Mouse (Mus musculus): ENCODE results near the gene Wwox. TPM values are rescaled to one million over a fixed set of nuclear protein-coding genes. Genes with fewer than 3 reads are reported as not detected.

Wwox gene
- polyA plus RNA-seq, 1 experiment from 2014 or later = 13.8 TPM

- Histone ChIP-seq H3K4me2 (ENCODE audit: low read depth, low read length) (no peak overlapping the region), H3K36me3 (ENCODE audit: control insufficient read depth, insufficient read depth, low read length) (no peaks in the 10 kb centered on the region), H3K4me3 (ENCODE audit: low read depth, low read length) (no peak overlapping the region), H3K4me1 (ENCODE audit: control insufficient read depth, insufficient read depth, low read length) (no peaks in the 10 kb centered on the region), H3K27me3 (ENCODE audit: control insufficient read depth, insufficient read depth, low read length) (no peaks in the 10 kb centered on the region), H3K9me3 (ENCODE audit: control insufficient read depth, low read length) (no peaks in the 10 kb centered on the region), H3K27ac (ENCODE audit: low read depth, low read length) (no peak overlapping the region), H3K9ac (replicated peaks; ENCODE audit: low read depth, low read length) (no peak overlapping the region)
- WGBS = 79% methylated on average over 9 of the region's 9 CpGs
- ATAC-seq (ENCODE audit: low read depth) = no peak
Measured at GRCm38 (mm10) chr8:114671237-114671674, 231.8 kb downstream of the Wwox start.

GRCm38 (mm10) chr8:114673416-114673815, 234.0 kb downstream of the Wwox start:
- Histone ChIP-seq H3K36me3 (ENCODE audit: control insufficient read depth, insufficient read depth, low read length) (no peaks in the 10 kb centered on the region), H3K9ac (replicated peaks; ENCODE audit: low read depth, low read length) (no peak overlapping the region), H3K4me3 (ENCODE audit: low read depth, low read length) (no peak overlapping the region), H3K4me1 (ENCODE audit: control insufficient read depth, insufficient read depth, low read length) (no peaks in the 10 kb centered on the region), H3K9me3 (ENCODE audit: control insufficient read depth, low read length) (no peaks in the 10 kb centered on the region), H3K4me2 (ENCODE audit: low read depth, low read length) (no peak overlapping the region), H3K27me3 (ENCODE audit: control insufficient read depth, insufficient read depth, low read length) (no peaks in the 10 kb centered on the region), H3K27ac (ENCODE audit: low read depth, low read length) (no peak overlapping the region)
- WGBS = 92% methylated on average over 3 of the region's 3 CpGs
- ATAC-seq (ENCODE audit: low read depth) = no peak

GRCm38 (mm10) chr8:114675151-114675550, 235.7 kb downstream of the Wwox start:
- WGBS = 67% methylated on average over 7 of the region's 7 CpGs
- H3K4me1 ChIP-seq (ENCODE audit: control insufficient read depth, insufficient read depth, low read length) = no peaks in the 10 kb centered on the region
- no peaks in the 10 kb centered on the region for H3K36me3 ChIP-seq (ENCODE audit: control insufficient read depth, insufficient read depth, low read length)
- ATAC-seq (ENCODE audit: low read depth) = no peak
- H3K27ac ChIP-seq (ENCODE audit: low read depth, low read length) = no peak overlapping the region
- no peak overlapping the region for H3K9ac ChIP-seq (replicated peaks; ENCODE audit: low read depth, low read length)
- H3K4me2 ChIP-seq (ENCODE audit: low read depth, low read length) = no peak overlapping the region
- H3K4me3 ChIP-seq (ENCODE audit: low read depth, low read length) = no peak overlapping the region
- no peaks in the 10 kb centered on the region for H3K27me3 ChIP-seq (ENCODE audit: control insufficient read depth, insufficient read depth, low read length)
- no peaks in the 10 kb centered on the region for H3K9me3 ChIP-seq (ENCODE audit: control insufficient read depth, low read length)

- Histone ChIP-seq H3K9ac (replicated peaks; ENCODE audit: low read depth, low read length) (no peak overlapping the region), H3K4me3 (ENCODE audit: low read depth, low read length) (no peak overlapping the region), H3K4me2 (ENCODE audit: low read depth, low read length) (no peak overlapping the region), H3K36me3 (ENCODE audit: control insufficient read depth, insufficient read depth, low read length) (no peaks in the 10 kb centered on the region), H3K4me1 (ENCODE audit: control insufficient read depth, insufficient read depth, low read length) (no peaks in the 10 kb centered on the region; the same call in 1 of the 2 replicates), H3K27me3 (ENCODE audit: control insufficient read depth, insufficient read depth, low read length) (no peaks in the 10 kb centered on the region), H3K9me3 (ENCODE audit: control insufficient read depth, low read length) (no peaks in the 10 kb centered on the region), H3K27ac (ENCODE audit: low read depth, low read length) (no peak overlapping the region)
- no peak for ATAC-seq (ENCODE audit: low read depth)
- WGBS = 89% methylated on average over 2 of the region's 2 CpGs
Measured at GRCm38 (mm10) chr8:114676918-114677317, 237.5 kb downstream of the Wwox start.

GRCm38 (mm10) chr8:114677551-114678127, 238.2 kb downstream of the Wwox start:
- Histone ChIP-seq H3K9ac (replicated peaks; ENCODE audit: low read depth, low read length) (no peak overlapping the region), H3K4me3 (ENCODE audit: low read depth, low read length) (no peak overlapping the region), H3K27ac (ENCODE audit: low read depth, low read length) (no peak overlapping the region), H3K27me3 (ENCODE audit: control insufficient read depth, insufficient read depth, low read length) (no peaks in the 10 kb centered on the region), H3K4me1 (ENCODE audit: control insufficient read depth, insufficient read depth, low read length) (no peaks in the 10 kb centered on the region; the same call in 1 of the 2 replicates), H3K9me3 (ENCODE audit: control insufficient read depth, low read length) (no peaks in the 10 kb centered on the region), H3K36me3 (ENCODE audit: control insufficient read depth, insufficient read depth, low read length) (no peaks in the 10 kb centered on the region), H3K4me2 (ENCODE audit: low read depth, low read length) (no peak overlapping the region)
- 67% methylated on average over 6 of the region's 6 CpGs for WGBS
- no peak for ATAC-seq (ENCODE audit: low read depth)

- H3K4me3 ChIP-seq (ENCODE audit: low read depth, low read length) = no peak overlapping the region
- H3K27me3 ChIP-seq (ENCODE audit: control insufficient read depth, insufficient read depth, low read length) = no peaks in the 10 kb centered on the region
- WGBS = 56% methylated on average over 14 of the region's 14 CpGs
- H3K36me3 ChIP-seq (ENCODE audit: control insufficient read depth, insufficient read depth, low read length) = no peaks in the 10 kb centered on the region
- no peak for ATAC-seq (ENCODE audit: low read depth)
- no peak overlapping the region for H3K27ac ChIP-seq (ENCODE audit: low read depth, low read length)
- no peaks in the 10 kb centered on the region; the same call in 1 of the 2 replicates for H3K4me1 ChIP-seq (ENCODE audit: control insufficient read depth, insufficient read depth, low read length)
- no peak overlapping the region for H3K9ac ChIP-seq (replicated peaks; ENCODE audit: low read depth, low read length)
- no peak overlapping the region for H3K4me2 ChIP-seq (ENCODE audit: low read depth, low read length)
- no peaks in the 10 kb centered on the region for H3K9me3 ChIP-seq (ENCODE audit: control insufficient read depth, low read length)
Measured at GRCm38 (mm10) chr8:114679386-114680098, 240.1 kb downstream of the Wwox start.

- WGBS = 72% methylated on average over 10 of the region's 10 CpGs
- Histone ChIP-seq H3K27ac (ENCODE audit: low read depth, low read length) (no peak overlapping the region), H3K4me1 (ENCODE audit: control insufficient read depth, insufficient read depth, low read length) (no peaks in the 10 kb centered on the region; the same call in 1 of the 2 replicates)
Measured at GRCm38 (mm10) chr8:114681136-114681535, 241.7 kb downstream of the Wwox start.

GRCm38 (mm10) chr8:114682166-114682565, 242.7 kb downstream of the Wwox start:
- no peaks in the 10 kb centered on the region for H3K9me3 ChIP-seq (ENCODE audit: control insufficient read depth, low read length)
- H3K27me3 ChIP-seq (ENCODE audit: control insufficient read depth, insufficient read depth, low read length) = no peaks in the 10 kb centered on the region
- WGBS = 49% methylated on average over 10 of the region's 10 CpGs
- H3K36me3 ChIP-seq (ENCODE audit: control insufficient read depth, insufficient read depth, low read length) = no peaks in the 10 kb centered on the region
- no peak overlapping the region for H3K27ac ChIP-seq (ENCODE audit: low read depth, low read length)
- no peaks in the 10 kb centered on the region; the same call in 1 of the 2 replicates for H3K4me1 ChIP-seq (ENCODE audit: control insufficient read depth, insufficient read depth, low read length)
- no peak overlapping the region for H3K4me2 ChIP-seq (ENCODE audit: low read depth, low read length)
- no peak overlapping the region for H3K4me3 ChIP-seq (ENCODE audit: low read depth, low read length)
- no peak overlapping the region for H3K9ac ChIP-seq (replicated peaks; ENCODE audit: low read depth, low read length)
- ATAC-seq (ENCODE audit: low read depth) = no peak

More at GRCm38 (mm10) chr8:114681136-114681535, 241.7 kb downstream of the Wwox start:
- Histone ChIP-seq H3K4me3 (ENCODE audit: low read depth, low read length) (no peak overlapping the region), H3K4me2 (ENCODE audit: low read depth, low read length) (no peak overlapping the region), H3K9ac (replicated peaks; ENCODE audit: low read depth, low read length) (no peak overlapping the region), H3K36me3 (ENCODE audit: control insufficient read depth, insufficient read depth, low read length) (no peaks in the 10 kb centered on the region), H3K27me3 (ENCODE audit: control insufficient read depth, insufficient read depth, low read length) (no peaks in the 10 kb centered on the region), H3K9me3 (ENCODE audit: control insufficient read depth, low read length) (no peaks in the 10 kb centered on the region)
- no peak for ATAC-seq (ENCODE audit: low read depth)

GRCm38 (mm10) chr8:114684046-114684702, 244.7 kb downstream of the Wwox start:
- 86% methylated on average over 11 of the region's 11 CpGs for WGBS
- Histone ChIP-seq H3K4me2 (ENCODE audit: low read depth, low read length) (no peak overlapping the region), H3K4me1 (ENCODE audit: control insufficient read depth, insufficient read depth, low read length) (no peaks in the 10 kb centered on the region; the same call in 1 of the 2 replicates), H3K4me3 (ENCODE audit: low read depth, low read length) (no peak overlapping the region), H3K9me3 (ENCODE audit: control insufficient read depth, low read length) (no peaks in the 10 kb centered on the region), H3K27ac (ENCODE audit: low read depth, low read length) (no peak overlapping the region), H3K27me3 (ENCODE audit: control insufficient read depth, insufficient read depth, low read length) (no peaks in the 10 kb centered on the region), H3K36me3 (ENCODE audit: control insufficient read depth, insufficient read depth, low read length) (no peaks in the 10 kb centered on the region), H3K9ac (replicated peaks; ENCODE audit: low read depth, low read length) (no peak overlapping the region)
- ATAC-seq (ENCODE audit: low read depth) = no peak

Measured in neural tube, embryonic 14.5 days (tissue).